13 mouse cellular contexts compared by ENCODE assay signal in the genomic region with DNA sequence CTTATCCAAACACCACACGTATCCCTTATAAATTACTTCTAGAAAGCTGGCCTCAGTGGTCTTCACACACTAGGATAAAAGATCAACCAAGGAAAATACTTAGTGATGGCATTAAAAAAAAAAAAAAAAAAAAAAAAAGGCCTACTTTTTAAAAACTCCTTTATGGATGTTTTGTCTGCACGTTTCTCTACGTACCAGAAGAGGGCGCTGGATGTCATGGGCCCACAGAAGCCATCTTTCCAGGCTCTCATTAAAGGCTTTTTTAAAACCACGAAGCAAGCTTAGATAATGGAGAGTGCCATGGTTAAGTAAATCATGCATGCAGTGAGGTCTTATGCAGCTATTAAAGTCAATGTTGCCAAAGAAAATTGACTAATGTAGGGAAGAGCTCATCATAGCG. TPM values are rescaled to one million over a fixed set of nuclear protein-coding genes. Genes with fewer than 3 reads are reported as not detected.
A peak's percentile ranks its signal among the peaks of the same experiment; 100 is the strongest.
DNase-seq lines count a peak whose midpoint lies in the region; ATAC-seq and TF ChIP-seq lines count a peak whose summit lies in the region.
"Had no signal": no experiment of that assay in that cellular context is flagged by ENCODE, and none has a peak within 500 bp of the region (broad histone marks: within the 10 kb centered on the region; RNA-seq: fewer than 3 reads in every experiment).

No protein-coding gene starts in this region.

- no peak overlapping the region for H3K4me2 ChIP-seq in lung, postnatal 0 days (replicated peaks; ENCODE audit: low read depth, low read length)
- H3K4me2 ChIP-seq: heart, embryonic 13.5 days; hindbrain, embryonic 15.5 days had no signal

- intact Hi-C loops in gastrocnemius, adult 2 months (cut with DNase I): no loop called here
- intact Hi-C loops in gastrocnemius, postnatal 14 days (cut with DNase I; ENCODE audit: low total_unique reads): no loop called here

- H3K4me3 ChIP-seq in gastrocnemius, adult 2 months: no peak overlapping the region
- H3K4me3 ChIP-seq in lung, postnatal 0 days (ENCODE audit: low read depth, low read length): no peak overlapping the region
- H3K4me3 ChIP-seq: heart, embryonic 13.5 days; hindbrain, embryonic 15.5 days had no signal

- POLR2A ChIA-PET in Patski (lab: Charles Lee): interaction anchor here (0.6 to 0.7 kb wide), 2 partner anchors 29 to 155 kb away, joined by 3 to 4 read pairs; no protein-coding TSS in a partner anchor

- H3K27ac ChIP-seq in gastrocnemius, adult 2 months: no peak overlapping the region
- H3K27ac ChIP-seq in lung, postnatal 0 days (ENCODE audit: low read length): no peak overlapping the region
- H3K27ac ChIP-seq: heart, embryonic 13.5 days; hindbrain, embryonic 15.5 days had no signal

- peak; percentile 30; the same call in 1 of the 2 replicates for TF ChIP-seq CTCF in gastrocnemius, adult 2 months (IDR thresholded peaks at IDR 0.05)
- TF ChIP-seq CTCF in lung, postnatal 0 days (IDR thresholded peaks at IDR 0.05): peak; percentile 57
- peak; percentile 77 for TF ChIP-seq CTCF in Patski (IDR thresholded peaks at IDR 0.05)

- H3K9me3 ChIP-seq in lung, postnatal 0 days (ENCODE audit: low read length): no peaks in the 10 kb centered on the region
- H3K9me3 ChIP-seq: heart, embryonic 13.5 days; hindbrain, embryonic 15.5 days had no signal

- ATAC-seq in lung, postnatal 0 days: no peak
- ATAC-seq in Patski: peak; percentile 39

- H3K9ac ChIP-seq in lung, postnatal 0 days (replicated peaks; ENCODE audit: low read depth): no peak overlapping the region
- H3K9ac ChIP-seq: heart, embryonic 13.5 days; hindbrain, embryonic 15.5 days had no signal

- in situ Hi-C loops in Patski (cut with MboI; ENCODE audit: low pct_unique_long_range_greater_than_20kb): no loop called here

- H3K36me3 ChIP-seq in lung, postnatal 0 days (ENCODE audit: insufficient read depth, low read length): no peaks in the 10 kb centered on the region
- no peaks in the 10 kb centered on the region for H3K36me3 ChIP-seq in splenic B cell, adult 2 months (ENCODE audit: control insufficient read depth, insufficient read depth, low read length, poor library complexity, severe bottlenecking)
- H3K36me3 ChIP-seq: heart, embryonic 13.5 days; hindbrain, embryonic 15.5 days had no signal

- WGBS in lung, postnatal 0 days: 31% methylated on average over 6 of the region's 6 CpGs

- no peak for DNase-seq in gastrocnemius, adult 2 months
- DNase-seq in gastrocnemius, postnatal 14 days: no peak
- DNase-seq in lung, postnatal 0 days (ENCODE audit: low spot score): peak; percentile 49
- no peak for DNase-seq in lung, postnatal 36 days
- DNase-seq in Patski (ENCODE audit: low read depth, low spot score): no peak
- DNase-seq in splenic B cell, adult 2 months (ENCODE audit: low read depth, low spot score): peak; percentile 25
- no peak for DNase-seq in urinary bladder, postnatal 10 days (ENCODE audit: low spot score)
- no peak for DNase-seq in frontal cortex, postnatal 14 days (ENCODE audit: low spot score in 2 of 2)
- DNase-seq: gastrocnemius, postnatal 10 days; kidney, postnatal 36 days; thymus, adult 18-20 months had no signal

- TF ChIP-seq EP300 in lung, postnatal 0 days (IDR thresholded peaks at IDR 0.05): no peak

- no peaks in the 10 kb centered on the region for H3K27me3 ChIP-seq in lung, postnatal 0 days (replicated peaks; ENCODE audit: insufficient read depth, low read length)
- no peaks in the 10 kb centered on the region for H3K27me3 ChIP-seq in Patski
- no peaks in the 10 kb centered on the region for H3K27me3 ChIP-seq in splenic B cell, adult 2 months (ENCODE audit: control insufficient read depth, insufficient read depth, low read length, poor library complexity, severe bottlenecking)
- H3K27me3 ChIP-seq: heart, embryonic 13.5 days; hindbrain, embryonic 15.5 days had no signal

- CTCF ChIA-PET in Patski (lab: Charles Lee): interaction anchor here (0.7 to 1.5 kb wide), 9 partner anchors 11 to 174 kb away, joined by 3 to 5 read pairs (median 3); partner anchors contain the start of gene Cdh24

- H3K4me1 ChIP-seq in lung, postnatal 0 days (ENCODE audit: insufficient read depth, low read depth, low read length): 0 out of 2 replicates have a peak, but pooled peaks cover 2% of the 10 kb centered on the region

RNA-seq across cellular contexts. Expression of gene Prmt5, which starts 6.3 kb away (rescaled TPM):
- 10 to 100 TPM; 32.5 to 34.6 TPM for total RNA-seq in gastrocnemius, adult 2 months (2021)
- 10 to 100 TPM; 27.9 to 28.9 TPM for total RNA-seq in gastrocnemius, postnatal 14 days (2021)
- 21.2 and 24.3 TPM in 2 replicates for polyA plus RNA-seq in lung, postnatal 0 days (2015; fragmentation: Nextera tagmentation; extraction: Ambion mirVana)
- polyA plus RNA-seq in Patski (2021): 57.4 TPM

RNA-seq across cellular contexts. Expression of gene Haus4, which starts 30.8 kb away (rescaled TPM):
- 1 to 10 TPM; 3.1 to 3.3 TPM for total RNA-seq in gastrocnemius, adult 2 months (2021)
- 1 to 10 TPM; 5.8 to 6.5 TPM for total RNA-seq in gastrocnemius, postnatal 14 days (2021)
- polyA plus RNA-seq in lung, postnatal 0 days (2015; fragmentation: Nextera tagmentation; extraction: Ambion mirVana): 22.1 and 24.2 TPM in 2 replicates
- polyA plus RNA-seq in Patski (2021): 23.3 TPM

RNA-seq across cellular contexts. Expression of gene Rem2, which starts 47.7 kb away (rescaled TPM):
- total RNA-seq in gastrocnemius, adult 2 months (2021): not detected
- total RNA-seq in gastrocnemius, postnatal 14 days (2021): not detected
- 11.9 and 16.0 TPM in 2 replicates for polyA plus RNA-seq in lung, postnatal 0 days (2015; fragmentation: Nextera tagmentation; extraction: Ambion mirVana)
- polyA plus RNA-seq in Patski (2021): 0.27 TPM

RNA-seq across cellular contexts. Expression of gene Ajuba, which starts 53.8 kb away (rescaled TPM):
- total RNA-seq in gastrocnemius, adult 2 months (2021): 1 to 10 TPM; 1.4 to 1.8 TPM
- total RNA-seq in gastrocnemius, postnatal 14 days (2021): 1 to 10 TPM; 5.7 to 5.8 TPM
- 40.0 and 46.4 TPM in 2 replicates for polyA plus RNA-seq in lung, postnatal 0 days (2015; fragmentation: Nextera tagmentation; extraction: Ambion mirVana)
- 91.9 TPM for polyA plus RNA-seq in Patski (2021)

RNA-seq across cellular contexts. Expression of gene Lrp10, which starts 59.7 kb away (rescaled TPM):
- 10 to 100 TPM; 27.9 to 36.5 TPM for total RNA-seq in gastrocnemius, adult 2 months (2021)
- 10 to 100 TPM; 33.5 to 37.2 TPM for total RNA-seq in gastrocnemius, postnatal 14 days (2021)
- 92.5 and 96.5 TPM in 2 replicates for polyA plus RNA-seq in lung, postnatal 0 days (2015; fragmentation: Nextera tagmentation; extraction: Ambion mirVana)
- polyA plus RNA-seq in Patski (2021): 185 TPM

Comparison
In these comparisons a context has a peak if more than half of its experiments do, and no peak if none do; other contexts are left out.
1. DNase-seq: peak in lung, postnatal 0 days (single experiment) and splenic B cell, adult 2 months (single experiment); none in gastrocnemius, adult 2 months (single experiment), gastrocnemius, postnatal 14 days (single experiment), lung, postnatal 36 days (single experiment), Patski (single experiment), urinary bladder, postnatal 10 days (single experiment) and frontal cortex, postnatal 14 days (0 of 2).
2. Peak in every context shown above with its lines, with median percentiles within 50 percentile points of each other: CTCF ChIP-seq.